Mouse (Mus musculus): ENCODE measurements around the gene Urah.

Urah gene

DNA sequence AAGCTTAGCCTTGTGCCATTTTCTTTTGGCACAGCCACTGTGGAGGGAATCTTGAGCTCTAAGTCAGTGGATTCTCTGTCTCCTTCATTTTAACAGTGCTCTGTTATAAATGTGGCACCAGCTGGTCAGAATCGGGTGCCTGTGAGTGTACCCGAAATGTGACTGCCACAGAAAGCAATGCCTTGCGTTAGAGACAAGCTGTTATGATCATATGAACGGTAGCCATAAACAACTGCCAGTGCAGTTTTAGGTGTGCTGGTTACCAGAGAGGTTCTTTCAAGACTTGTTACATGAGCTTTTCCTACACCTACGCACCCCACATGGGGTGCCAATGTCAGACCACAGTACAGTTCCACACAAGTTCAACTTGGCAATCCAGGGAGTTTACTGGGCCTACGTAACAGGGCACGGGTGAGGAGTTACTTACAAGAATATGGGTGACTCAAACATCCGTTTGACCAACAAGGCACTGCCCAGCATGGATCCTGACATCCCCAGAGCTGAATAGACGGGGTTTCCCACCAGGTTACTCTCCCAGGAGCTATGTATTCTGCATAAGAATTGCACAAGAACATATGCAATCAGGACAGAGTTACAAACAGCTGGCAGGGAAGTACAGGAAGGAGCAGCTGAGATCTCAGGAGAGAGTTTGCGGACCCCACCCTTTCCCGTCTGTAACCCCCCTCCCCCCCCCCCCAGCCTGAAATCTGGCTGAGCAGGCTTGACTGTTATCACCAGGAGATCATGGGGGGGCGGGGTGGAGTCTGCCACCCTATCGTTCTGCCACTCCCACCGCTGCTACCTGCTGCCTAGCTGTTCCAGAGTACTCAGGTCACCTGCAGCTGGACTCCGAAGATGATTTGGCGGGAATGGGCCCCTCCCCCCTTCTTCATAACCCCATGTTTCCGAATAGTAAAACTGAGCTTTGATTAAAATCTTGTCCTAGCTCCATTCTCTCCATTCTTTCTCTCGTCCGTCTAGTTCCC, 6.2 kb downstream of the Urah start:
- no peak for DNase-seq

- no peak for DNase-seq
Measured at GRCm38 (mm10) chr7:140843806-140844205, 9.0 kb downstream of the Urah start.

DNA sequence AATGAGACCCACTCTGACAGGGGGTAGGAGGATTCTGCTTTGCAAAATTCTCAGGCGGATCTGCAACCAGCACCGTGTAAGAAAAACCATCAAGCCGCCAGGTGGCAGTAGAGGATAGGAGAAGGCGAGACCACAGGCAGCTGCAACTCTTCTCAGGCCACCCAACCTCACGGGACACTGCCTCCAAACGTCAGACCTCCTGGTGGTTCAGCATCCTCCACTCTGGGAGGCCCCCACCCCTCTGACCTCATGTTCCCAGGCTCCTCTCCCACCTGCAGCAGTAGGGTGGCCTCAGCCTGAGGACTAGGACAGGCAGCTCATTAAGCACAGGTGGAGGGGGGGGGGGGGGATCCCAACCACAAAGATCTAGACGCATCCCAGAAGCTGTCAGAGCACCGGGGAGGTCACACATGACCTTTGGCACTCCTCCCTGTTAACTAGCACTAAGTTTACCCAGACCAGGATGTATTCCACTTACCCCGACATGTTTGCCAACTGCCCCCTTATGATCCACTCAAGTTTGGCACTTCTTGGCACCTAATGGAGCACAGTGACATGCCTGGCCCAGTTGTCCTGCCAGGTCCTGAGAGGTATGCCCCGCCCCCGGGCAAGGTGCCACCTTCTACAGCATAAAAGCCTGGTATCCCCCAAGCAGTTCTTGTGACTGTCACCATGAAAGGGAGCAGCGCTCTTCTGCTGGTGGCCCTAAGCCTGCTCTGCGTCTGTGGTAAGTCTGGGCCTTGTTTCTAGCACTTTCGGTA, 10.3 kb downstream of the Urah start, which contains the start of gene Scgb1c1:
TSS of gene Scgb1c1 (plus strand) at position 643 of the 761 bp plus-strand sequence.
- DNase-seq = peak; percentile 96

GRCm38 (mm10) chr7:140845683-140846082, 10.9 kb downstream of the Urah start:
- no peak for DNase-seq

- no peak for DNase-seq
Measured at GRCm38 (mm10) chr7:140846676-140847075, 11.9 kb downstream of the Urah start.

DNA sequence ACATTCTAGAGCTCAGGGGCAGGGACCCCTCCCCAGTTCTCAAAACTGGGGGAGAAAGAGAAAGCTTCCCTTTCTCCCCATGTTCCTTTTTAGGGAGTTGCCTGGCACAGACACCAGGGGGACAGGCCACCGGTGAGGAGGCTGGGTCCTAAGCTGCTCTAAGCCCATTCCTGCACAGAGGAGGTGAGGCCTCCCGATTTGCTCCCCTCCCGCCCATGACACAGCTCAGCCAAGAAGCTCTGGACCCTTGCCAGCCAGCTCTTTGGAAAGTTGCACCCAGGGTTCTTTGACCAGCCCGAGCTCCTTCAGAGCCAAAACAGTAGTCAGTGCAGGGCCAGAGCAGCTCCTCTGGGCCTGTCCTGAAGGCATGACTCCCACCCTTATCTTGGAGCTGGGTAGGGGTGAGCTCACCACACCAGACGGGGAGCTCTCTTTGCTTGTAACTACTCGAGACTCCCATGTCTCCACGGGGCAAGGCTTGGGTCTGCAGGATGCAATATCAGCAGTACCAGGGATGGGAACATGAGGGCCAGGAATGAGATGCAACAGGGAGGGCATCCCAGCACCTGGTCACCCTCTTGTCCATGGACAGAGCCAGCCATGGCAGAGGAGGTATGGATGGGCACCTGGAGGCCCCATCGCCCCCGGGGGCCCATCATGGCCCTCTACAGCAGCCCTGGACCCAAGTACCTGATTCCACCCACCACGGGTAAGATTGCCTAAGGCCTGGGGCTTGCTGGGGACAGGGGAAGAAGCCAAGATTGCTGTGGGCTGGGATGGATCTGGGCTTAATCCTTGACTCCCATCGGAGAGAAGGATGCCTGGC, 13.2 kb downstream of the Urah start, which contains the start of gene Odf3:
TSS of gene Odf3 (plus strand) at position 51 of the 826 bp plus-strand sequence.
- DNase-seq = peak; percentile 61

GRCm38 (mm10) chr7:140848591-140848990, 13.8 kb downstream of the Urah start:
- DNase-seq = no peak

DNA sequence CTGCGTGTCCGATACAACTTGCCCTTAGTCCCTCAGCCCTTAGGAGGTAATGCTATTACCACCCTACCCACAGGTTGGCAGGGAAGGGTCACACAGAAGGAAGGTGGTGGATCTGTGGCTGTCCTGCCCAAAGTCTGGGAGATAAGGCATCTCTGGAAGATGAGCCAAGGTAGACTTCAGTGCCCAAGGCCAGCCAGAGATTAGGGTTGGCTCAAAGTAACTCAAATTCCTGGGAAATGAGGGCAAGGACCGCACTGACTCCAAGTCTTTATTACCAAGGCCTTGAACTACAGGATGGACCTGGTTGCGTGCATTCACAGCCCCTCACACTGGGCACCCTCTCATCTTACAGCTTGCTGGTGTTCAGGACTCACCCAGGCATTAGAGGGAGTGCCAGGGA, 17.1 kb downstream of the Urah start:
- DNase-seq = no peak

DNA sequence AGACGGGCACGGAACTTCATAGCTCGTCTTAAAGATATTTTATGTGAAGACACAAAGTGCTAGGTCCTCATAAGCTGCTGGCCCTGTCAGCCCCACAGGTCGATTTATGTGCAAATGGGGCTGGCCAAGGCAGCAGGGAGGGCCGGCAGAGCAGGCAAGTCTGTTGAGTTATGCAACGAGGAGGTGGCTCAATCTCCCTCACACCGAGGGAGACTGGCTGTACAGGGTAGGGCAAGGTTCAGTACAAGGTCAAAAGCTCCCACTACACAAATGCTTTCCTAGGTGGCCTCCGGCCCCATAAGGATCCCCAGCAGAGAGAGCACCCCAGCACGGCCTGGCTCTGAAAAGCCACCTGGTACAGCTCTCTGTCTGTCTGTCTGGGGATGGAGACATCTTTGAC, 18.6 kb downstream of the Urah start:
- DNase-seq = no peak

DNA sequence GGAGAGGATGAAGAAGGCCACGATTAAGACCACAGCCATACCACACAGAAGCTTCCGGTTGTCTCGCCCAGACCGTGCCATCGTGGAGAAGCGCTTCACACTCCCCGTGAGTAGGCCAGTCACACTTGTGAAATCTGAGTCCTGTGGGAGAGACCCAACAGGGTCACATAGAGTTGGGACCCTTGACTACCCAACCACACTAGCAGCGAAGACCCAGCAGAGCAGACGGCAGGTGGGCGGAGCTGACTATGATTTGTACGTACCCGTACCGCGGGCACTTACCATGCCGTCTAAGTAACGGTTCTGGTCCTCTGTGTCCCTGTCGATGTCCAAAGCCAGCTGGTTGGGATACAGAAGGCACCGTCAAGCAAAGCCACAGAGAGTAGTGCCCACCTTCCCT, 19.7 kb downstream of the Urah start:
- no peak for DNase-seq

GRCm38 (mm10) chr7:140855181-140855580, 20.4 kb downstream of the Urah start:
- DNase-seq = no peak

DNA sequence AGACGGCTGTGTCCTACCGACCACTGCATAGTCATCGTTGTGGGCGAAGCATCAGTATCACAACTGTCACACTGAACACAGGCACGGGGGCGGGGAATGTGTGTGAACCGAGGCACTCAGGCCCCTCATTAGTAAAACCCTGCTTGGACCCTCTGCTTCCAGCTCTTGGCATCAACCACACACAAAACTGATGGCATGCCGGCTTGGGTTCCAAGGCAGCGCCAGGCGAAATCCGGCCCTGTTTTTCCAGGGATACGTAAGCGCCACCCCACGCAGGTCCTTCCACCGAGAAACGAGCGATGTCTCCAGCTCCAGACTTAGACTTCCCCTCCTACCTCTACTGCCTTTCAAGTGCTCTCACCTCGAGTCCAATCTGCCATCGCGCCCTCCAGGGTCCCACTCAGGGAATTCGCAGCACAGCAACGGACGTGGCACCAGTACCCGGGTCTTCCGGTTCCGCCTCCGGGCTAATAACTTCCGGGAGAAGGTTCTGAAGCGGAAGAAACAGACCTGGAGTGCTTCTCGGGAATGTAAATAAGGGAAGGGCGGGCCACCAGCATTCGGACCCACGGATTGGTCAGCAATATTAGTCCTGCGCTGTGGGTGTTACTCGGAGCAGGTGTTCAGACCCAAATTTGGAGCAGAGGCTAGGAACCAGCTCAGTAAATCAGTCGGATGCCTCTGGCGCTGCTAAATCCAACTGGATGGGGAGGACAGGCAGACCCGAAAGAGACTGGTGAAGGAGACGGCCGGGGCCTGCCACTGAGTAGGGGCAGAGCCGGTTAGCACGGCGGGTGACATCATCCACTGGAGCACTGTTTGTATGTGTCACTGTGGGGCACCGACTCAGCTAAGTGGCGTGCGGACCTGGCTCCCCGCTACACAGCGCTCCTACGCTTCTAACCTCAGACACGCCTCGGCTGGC, 21.3 kb downstream of the Urah start, which contains the start of gene Gm45785:
TSS of gene Gm45785 (minus strand) at position 472 of the 925 bp plus-strand sequence.
- DNase-seq = peak; percentile 93

DNA sequence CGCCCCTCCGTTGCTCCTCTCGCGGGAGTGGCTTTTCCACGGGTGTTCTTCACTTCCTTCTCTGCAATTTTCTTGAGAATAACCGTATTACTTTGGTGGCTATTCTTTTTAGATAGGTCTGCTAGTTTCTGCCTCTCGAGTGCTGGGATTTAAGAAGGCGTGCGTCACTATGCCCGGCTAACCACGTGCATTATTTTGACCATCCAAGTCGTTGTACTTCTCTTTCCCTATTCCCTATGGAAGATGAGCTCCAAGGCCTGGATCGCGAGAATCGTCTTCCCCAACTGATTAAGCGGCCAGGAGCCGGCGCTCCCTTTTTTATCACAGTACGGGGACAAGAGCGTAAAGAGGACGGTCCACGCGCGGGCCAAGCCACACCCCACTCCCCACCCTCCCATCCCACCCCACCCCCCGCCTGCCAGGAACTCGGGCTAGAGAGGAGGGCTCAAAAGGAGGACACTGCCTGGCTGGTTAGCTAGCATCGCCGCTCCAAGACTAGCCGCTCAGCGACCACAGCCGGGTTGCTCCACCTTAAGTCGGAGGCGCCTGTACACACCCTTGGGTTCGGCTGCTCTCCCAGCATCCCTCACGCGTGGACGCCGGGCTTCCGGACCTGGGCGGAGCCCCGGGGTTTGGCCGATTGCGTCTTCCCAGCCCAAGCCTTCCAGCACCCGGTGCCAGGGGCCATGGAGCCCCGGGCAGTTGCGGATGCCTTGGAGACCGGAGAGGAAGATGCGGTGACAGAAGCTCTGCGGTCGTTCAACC, 22.1 kb downstream of the Urah start, which contains the start of gene Ric8a:
TSS of gene Ric8a (plus strand) at position 173 of the 765 bp plus-strand sequence.
- DNase-seq = peak; percentile 96

- no peak for DNase-seq
Measured at GRCm38 (mm10) chr7:140857550-140858505, 23.0 kb downstream of the Urah start, which contains the start of gene Bet1l. TSS of gene Bet1l (minus strand) at chr7:140857577.

DNA sequence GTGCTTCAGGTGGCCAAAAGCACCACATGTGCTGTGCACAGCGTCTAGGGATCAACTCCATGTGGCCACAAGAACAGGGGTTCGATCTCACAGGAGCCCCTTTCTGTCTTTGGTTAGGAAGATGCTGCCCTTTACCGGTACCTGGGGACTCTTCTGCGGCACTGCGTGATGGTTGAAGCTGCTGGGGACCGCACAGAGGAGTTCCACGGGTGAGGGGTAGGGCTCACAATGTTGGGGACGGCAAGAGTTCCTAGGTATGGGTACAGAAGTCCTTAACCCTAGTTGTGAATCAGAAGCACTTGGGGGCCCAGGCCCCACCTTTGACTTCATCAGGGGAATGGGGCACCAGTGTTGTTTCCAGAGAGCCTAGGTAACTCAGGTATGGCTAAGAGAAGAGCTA, 23.9 kb downstream of the Urah start:
- DNase-seq = no peak

DNA sequence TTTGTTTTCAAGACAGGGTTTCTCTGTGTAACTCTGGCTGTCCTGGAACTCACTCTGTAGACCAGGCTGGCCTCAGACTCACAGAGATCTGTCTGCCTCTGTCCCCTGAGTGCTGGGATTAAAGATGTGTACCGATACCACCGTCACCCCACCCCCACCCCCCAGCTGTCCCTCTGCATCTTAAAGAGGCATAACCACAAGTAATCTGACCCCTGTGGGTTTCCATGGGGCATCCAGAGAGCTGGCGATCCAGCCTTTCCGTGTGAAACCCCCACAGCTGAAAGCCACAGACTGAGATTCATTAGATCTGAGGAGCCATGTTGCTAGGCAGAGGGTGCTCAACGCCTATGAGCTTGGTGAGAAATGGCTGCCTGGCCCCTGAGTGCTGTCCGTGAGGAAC, 25.2 kb downstream of the Urah start:
- DNase-seq = no peak

- no peak for DNase-seq
Measured at GRCm38 (mm10) chr7:140860728-140861127, 25.9 kb downstream of the Urah start.

DNA sequence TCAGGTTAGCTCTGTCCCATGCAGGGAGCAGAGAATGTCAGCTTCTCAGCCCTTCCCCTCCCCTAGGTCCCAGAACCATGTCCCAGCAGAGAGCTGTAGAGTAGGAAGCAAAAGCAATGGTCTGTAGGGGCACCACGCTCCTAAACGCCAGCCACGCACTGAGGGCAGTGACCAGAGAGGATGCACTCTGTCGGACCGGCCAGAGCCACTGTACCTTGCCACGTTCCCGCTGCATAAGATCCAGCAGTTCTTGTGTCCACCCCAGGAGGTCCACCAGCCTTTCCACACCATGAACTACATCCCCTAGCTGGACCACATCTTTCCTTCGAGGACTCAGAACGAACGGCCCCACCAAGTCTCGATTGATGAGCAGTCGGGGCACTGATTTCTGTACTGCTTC, 29.9 kb downstream of the Urah start:
- DNase-seq = no peak

DNA sequence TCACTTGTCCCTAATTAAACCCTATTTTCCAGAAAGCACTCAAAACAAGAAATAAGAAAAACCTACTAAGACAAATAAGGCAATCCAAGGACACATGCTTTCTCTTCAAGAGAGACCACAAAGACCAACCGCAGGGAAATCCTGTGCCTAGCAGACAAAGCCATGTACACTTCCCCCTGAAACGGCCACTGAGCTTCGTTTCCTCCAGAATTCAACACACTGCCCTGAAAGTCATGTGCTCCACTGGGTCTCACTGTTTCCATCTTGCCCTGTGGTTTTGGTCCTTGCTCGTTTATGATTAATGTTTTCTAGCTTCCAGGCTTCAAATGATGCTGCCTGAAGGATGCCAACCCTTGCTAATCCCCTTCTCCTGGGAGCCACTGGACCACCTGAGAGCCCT, 39.4 kb downstream of the Urah start:
- no peak for DNase-seq

All from lung, postnatal 10 days (tissue).